Mouse (Mus musculus) heart, adult 2 months (tissue): ENCODE data around the gene Igtp. TPM values are rescaled to one million over a fixed set of nuclear protein-coding genes. Genes with fewer than 3 reads are reported as not detected.
"Not testable (repeated sequence)": the region's sequence is repeated elsewhere in the genome, so short reads cannot be mapped to it uniquely, and the experiment has no call there.

ENCODE experiments used
- DNase-seq, 2 experiments: peaks; one replicate each; pipeline ENCODE4 v3.0.0; 2021
- H3K27ac ChIP-seq: fragments of 200-600 bp; 2 replicates; pipeline ENCODE4 v1.8.1; 2022
- H3K27me3 ChIP-seq: fragments of 200-500 bp; 2 replicates; pipeline ENCODE4 v1.6.1; 2012; ENCODE audit warnings: mild to moderate bottlenecking, low read length, inconsistent platforms, mixed read lengths; ENCODE audit not compliant: control insufficient read depth, insufficient read depth
- H3K36me3 ChIP-seq: fragments of 200-500 bp; 2 replicates; pipeline ENCODE4 v1.6.1; 2012; ENCODE audit warnings: low read length, inconsistent platforms; ENCODE audit not compliant: control insufficient read depth, insufficient read depth
- H3K4me1 ChIP-seq: fragments of 200-500 bp; 2 replicates; pipeline ENCODE4 v1.6.1; 2011; ENCODE audit warnings: low read length; ENCODE audit not compliant: control insufficient read depth, insufficient read depth
- H3K4me3 ChIP-seq: fragments of 200-600 bp; 2 replicates; pipeline ENCODE4 v1.8.1; 2022
- H3K79me2 ChIP-seq: fragments of 200-500 bp; replicated peaks from 2 replicates; pipeline ENCODE4 v1.6.1; 2012; ENCODE audit warnings: mild to moderate bottlenecking, inconsistent platforms, low read length, moderate library complexity, mixed read lengths; ENCODE audit not compliant: control insufficient read depth, insufficient read depth
- H3K9ac ChIP-seq: fragments of 200-500 bp; 2 replicates; pipeline ENCODE4 v1.6.1; 2012; ENCODE audit warnings: low read depth, mild to moderate bottlenecking, control low read depth, inconsistent platforms, low read length, mixed read lengths
- CTCF ChIP-seq: fragments of 200-600 bp; IDR thresholded peaks from 2 replicates; pipeline ENCODE4 v1.8.1; 2022; ENCODE audit warnings: antibody characterized with exemption, mild to moderate bottlenecking, moderate library complexity
- EP300 ChIP-seq: fragments of 200-500 bp; IDR thresholded peaks from 2 replicates; pipeline ENCODE4 v1.6.1; 2011; ENCODE audit warnings: low read depth, low read length, control low read depth; ENCODE audit not compliant: insufficient read depth
- POLR2A ChIP-seq: fragments of 200-500 bp; IDR thresholded peaks from 2 replicates; pipeline ENCODE4 v1.6.1; 2011; ENCODE audit warnings: mild to moderate bottlenecking, low read depth, low read length, control low read depth; ENCODE audit not compliant: insufficient read depth
- WGBS: fragments of 180-500 bp; shearing (Covaris S2); methylation state at CpG from one replicate; pipeline ENCODE4 v1.1.7; 2018; 5-methylcytosine and 5-hydroxymethylcytosine counted together
- intact Hi-C: fragments of 180-260 bp; cut with DNase I; formaldehyde crosslinking; loops from one replicate; pipeline ENCODE4 v1.15.1; 2025
- polyA plus RNA-seq: library from polyadenylated mRNA; depleted of rRNA; stranded (reverse); fragments of >200 nt; gene quantifications from 2 replicates; pipeline ENCODE4 v1.2.3, GENCODE M21; 2012
- total RNA-seq, 2 experiments: library from RNA; stranded (reverse); gene quantifications; 2 replicates each; pipeline ENCODE4 v1.2.3; 2021

Igtp gene
- total and polyA plus RNA-seq, 3 experiments = 9.3 to 14.1 (median 12.4) TPM

GRCm38 (mm10) chr11:58226425-58226824, 27.1 kb downstream of the Igtp start:
- DNase-seq = no peak
- Histone ChIP-seq H3K4me3 (no peak overlapping the region), H3K27ac (no peak overlapping the region), H3K27me3 (no peaks in the 10 kb centered on the region), H3K9ac (no peak overlapping the region), H3K79me2 (no peaks in the 10 kb centered on the region), H3K4me1 (peaks cover 8% of the 10 kb centered on the region), H3K36me3 (peaks cover 3% of the 10 kb centered on the region)
- intact Hi-C loops = no loop called here
- TF ChIP-seq POLR2A = no peak
- TF ChIP-seq EP300 = no peak
- TF ChIP-seq CTCF = no peak

- H3K27ac ChIP-seq, DNase-seq, H3K4me1 ChIP-seq, H3K4me3 ChIP-seq, H3K36me3 ChIP-seq, intact Hi-C loops, H3K79me2 ChIP-seq, H3K9ac ChIP-seq, H3K27me3 ChIP-seq: not testable (repeated sequence)
- WGBS = 86% methylated on average over 2 of the region's 2 CpGs
Observed at GRCm38 (mm10) chr11:58228021-58228420, 28.7 kb downstream of the Igtp start.

- intact Hi-C loops = no loop called here
Observed at GRCm38 (mm10) chr11:58230396-58230910, 31.1 kb downstream of the Igtp start.

GRCm38 (mm10) chr11:58231156-58231555, 31.8 kb downstream of the Igtp start:
- intact Hi-C loops = no loop called here
- no peak for DNase-seq
- H3K4me1 ChIP-seq = no peaks in the 10 kb centered on the region
- H3K4me3 ChIP-seq = no peak overlapping the region
- H3K27me3 ChIP-seq = no peaks in the 10 kb centered on the region
- no peak overlapping the region for H3K9ac ChIP-seq
- no peaks in the 10 kb centered on the region for H3K36me3 ChIP-seq
- no peaks in the 10 kb centered on the region for H3K79me2 ChIP-seq
- no peak overlapping the region for H3K27ac ChIP-seq
- TF ChIP-seq EP300 (no peak), CTCF (no peak), POLR2A (no peak)
- WGBS = 83% methylated on average over 8 of the region's 8 CpGs

More at GRCm38 (mm10) chr11:58230396-58230910, 31.1 kb downstream of the Igtp start:
- H3K4me1 ChIP-seq = peaks cover 2% of the 10 kb centered on the region
- no peak overlapping the region for H3K27ac ChIP-seq
- DNase-seq = no peak
- TF ChIP-seq EP300 (no peak), CTCF (no peak), POLR2A (no peak)
- WGBS = 50% methylated on average over 16 of the region's 16 CpGs
- no peak overlapping the region for H3K4me3 ChIP-seq
- H3K27me3 ChIP-seq = no peaks in the 10 kb centered on the region
- no peaks in the 10 kb centered on the region for H3K36me3 ChIP-seq
- H3K9ac ChIP-seq = no peak overlapping the region
- H3K79me2 ChIP-seq = no peaks in the 10 kb centered on the region

- DNase-seq, intact Hi-C loops, H3K36me3 ChIP-seq, H3K9ac ChIP-seq, H3K79me2 ChIP-seq, H3K4me1 ChIP-seq, H3K27ac ChIP-seq, H3K27me3 ChIP-seq, H3K4me3 ChIP-seq: not testable (repeated sequence)
- WGBS = 65% methylated on average over 3 of the region's 3 CpGs
Observed at GRCm38 (mm10) chr11:58234551-58234950, 35.2 kb downstream of the Igtp start.

- Histone ChIP-seq H3K4me3 (no peak overlapping the region), H3K79me2 (no peaks in the 10 kb centered on the region), H3K27ac (no peak overlapping the region), H3K9ac (no peak overlapping the region), H3K27me3 (no peaks in the 10 kb centered on the region), H3K4me1 (no peaks in the 10 kb centered on the region), H3K36me3 (no peaks in the 10 kb centered on the region)
- no peak for TF ChIP-seq POLR2A
- TF ChIP-seq EP300 = 0 out of 2 replicates have a peak, but pooled peaks have one; percentile 13
- TF ChIP-seq CTCF = peak; percentile 83
- WGBS = 23% methylated on average over 6 of the region's 6 CpGs
- intact Hi-C loops = loop anchor here (5.0 kb wide), 1 partner anchor 352 kb away; no protein-coding TSS in a partner anchor
- DNase-seq = peak in 1 of 2 experiments; percentile 18
Observed at GRCm38 (mm10) chr11:58235152-58235551, 35.8 kb downstream of the Igtp start.
